Mouse (Mus musculus) layer of hippocampus, adult 2 months (tissue): ENCODE measurements around the gene Zc3h4. TPM values are rescaled to one million over a fixed set of nuclear protein-coding genes. Genes with fewer than 3 reads are reported as not detected.

Source experiments
- DNase-seq, 2 experiments: peaks; one replicate each; pipeline ENCODE4 v3.0.0; 2022; ENCODE audit warnings: low spot score in 2 of 2
- H3K27ac ChIP-seq: fragments of 200-600 bp; 2 replicates; pipeline ENCODE4 v1.8.1; 2022
- H3K4me3 ChIP-seq: fragments of 200-600 bp; 2 replicates; pipeline ENCODE4 v1.8.1; 2022; ENCODE audit warnings: mild to moderate bottlenecking
- CTCF ChIP-seq: fragments of 200-600 bp; conservative IDR thresholded peaks from 2 replicates; pipeline ENCODE4 v1.8.1; 2022; ENCODE audit warnings: antibody characterized with exemption, mild to moderate bottlenecking, moderate library complexity
- long read RNA-seq, 2 experiments: library from polyadenylated mRNA; stranded (forward); transcript quantifications; one replicate each; pipeline ENCODE4 v2.0.0; 2021; ENCODE audit warnings: borderline mapping rate in 2 of 2
- total RNA-seq, 2 experiments: library from RNA; stranded (reverse); gene quantifications; 2 replicates each; pipeline ENCODE4 v1.2.3; 2021

Gene Zc3h4
- 10 to 100 TPM; 62.4 to 64.4 TPM for total RNA-seq
- long read RNA-seq, experiment 1, partial matches to known transcripts, result 14 of 15 reads
- long read RNA-seq, experiment 1, other reads (novel, unspliced or antisense), result 1 of 15 reads
- long read RNA-seq, experiment 2, full-length matches to known transcripts, result 1 of 17 reads
- long read RNA-seq, experiment 2, partial matches to known transcripts, result 15 of 17 reads
- long read RNA-seq, experiment 2, other reads (novel, unspliced or antisense), result 1 of 17 reads

DNA sequence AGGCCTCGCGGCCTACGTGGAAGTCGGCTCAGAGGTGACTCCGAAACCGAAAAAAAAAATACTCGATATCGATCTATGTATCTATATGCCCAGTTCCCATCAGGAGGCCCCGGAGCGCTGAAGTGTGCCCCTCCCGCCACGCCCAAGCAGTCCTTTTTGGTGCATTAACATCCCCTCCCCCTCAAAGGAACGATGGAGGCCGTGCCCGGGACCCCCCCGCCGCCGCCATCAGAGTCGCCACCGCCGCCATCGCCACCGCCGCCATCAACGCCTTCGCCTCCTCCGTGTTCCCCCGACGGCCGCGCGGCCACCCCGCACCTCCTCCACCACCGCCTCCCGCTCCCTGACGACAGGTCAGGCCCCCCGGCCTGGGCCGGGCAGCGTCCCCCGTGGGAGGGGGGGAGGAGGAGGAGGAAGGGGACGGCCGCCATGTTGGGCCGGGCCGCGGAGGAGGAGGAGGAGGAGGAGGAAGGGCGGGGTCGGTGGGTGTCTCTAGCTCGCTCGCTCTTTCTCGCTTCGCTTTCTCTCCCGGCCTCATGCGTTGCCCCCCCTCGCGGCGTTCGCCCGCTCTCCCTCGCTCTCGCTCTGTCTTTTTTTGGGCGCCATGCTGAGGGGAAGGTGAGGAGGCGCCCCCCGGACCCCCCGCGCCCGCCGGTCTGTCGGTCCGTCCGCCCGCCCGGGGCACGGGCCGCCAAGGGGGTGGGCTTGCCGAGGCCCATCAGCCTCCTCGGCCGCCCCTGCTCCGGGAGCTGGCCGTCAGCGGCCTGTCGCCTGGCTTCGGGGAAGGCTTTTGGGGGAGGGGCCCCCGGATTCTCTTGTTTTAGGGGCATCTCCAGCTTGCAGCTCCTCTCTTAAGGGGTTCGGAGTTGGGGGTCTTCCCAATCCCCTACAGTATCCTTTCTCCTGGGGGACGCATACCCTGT lies at the start of gene Zc3h4:
Zc3h4 (plus strand) TSS at position 222 of the 923 bp plus-strand sequence.
- peak; percentile 83 for DNase-seq

GRCm38 (mm10) chr7:16355854-16356594 lies 44.7 kb upstream of the Zc3h4 start:
- Histone ChIP-seq H3K4me3 (no peak overlapping the region), H3K27ac (no peak overlapping the region)
- no peak for DNase-seq
- TF ChIP-seq CTCF, result no peak

More for the DNA sequence above, at the start of gene Zc3h4:
- no peak for TF ChIP-seq CTCF
- Histone ChIP-seq H3K4me3 (peak within 1 kb of the TSS; percentile 92), H3K27ac (peak within 1 kb of the TSS; percentile 100)

DNA sequence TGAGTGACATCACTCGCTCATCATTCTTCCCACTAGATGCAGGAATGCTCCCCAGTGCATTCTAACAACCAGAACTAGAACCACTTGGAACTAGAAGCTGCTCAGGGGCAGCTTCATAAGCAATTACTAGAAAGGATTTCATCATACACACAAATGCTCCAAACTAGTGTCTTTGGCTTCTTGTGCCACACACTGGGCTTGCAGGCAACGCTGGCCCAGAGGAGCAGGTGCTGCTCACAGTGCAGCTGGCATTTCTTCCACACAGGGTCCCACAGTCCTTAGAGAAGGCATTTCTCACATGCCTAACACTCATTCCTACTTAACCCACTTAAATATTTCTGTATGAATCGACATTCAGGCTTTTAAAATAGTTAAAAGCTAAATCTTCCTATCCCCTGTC lies 43.1 kb upstream of the Zc3h4 start:
- DNase-seq, result no peak
- no peak for TF ChIP-seq CTCF
- no peak overlapping the region for H3K27ac ChIP-seq
- no peak overlapping the region for H3K4me3 ChIP-seq

- peak in 1 of 2 experiments; percentile 5 for DNase-seq
- H3K27ac ChIP-seq, result 0 out of 2 replicates have a peak overlapping the region, but pooled peaks have one; percentile 40
- H3K4me3 ChIP-seq, result no peak overlapping the region
- no peak for TF ChIP-seq CTCF
These were observed 36.4 kb upstream of the Zc3h4 start for GRCm38 (mm10) chr7:16364319-16364718.

DNA sequence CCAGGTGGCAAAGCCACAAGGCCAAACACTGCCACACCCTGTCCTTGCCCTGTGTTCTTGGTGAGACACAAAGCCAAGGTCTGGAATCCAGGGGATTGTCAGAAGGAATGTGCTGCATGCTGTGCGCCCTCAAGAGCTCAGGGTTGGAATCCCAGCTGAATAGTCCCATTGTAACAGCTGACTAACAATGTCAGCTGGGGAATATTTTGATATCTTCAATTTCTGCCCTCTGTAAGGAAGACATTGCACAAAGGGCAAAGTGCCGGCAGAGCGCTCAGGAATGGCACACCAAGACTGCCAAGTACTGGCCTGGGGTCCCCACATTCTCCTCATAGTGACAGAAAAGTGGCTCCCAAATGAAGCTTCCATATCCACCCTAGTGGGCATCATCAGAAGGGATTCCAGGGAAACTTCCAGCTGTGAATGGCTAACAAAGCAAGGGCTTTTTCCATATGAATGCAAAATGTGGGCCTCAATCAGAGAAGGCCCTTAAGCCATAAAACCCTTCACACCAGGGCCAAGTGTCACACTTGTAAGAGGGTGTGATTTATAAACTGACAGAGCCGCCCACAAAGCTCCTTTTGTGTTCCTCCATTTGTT lies 35.7 kb upstream of the Zc3h4 start:
- TF ChIP-seq CTCF, result peak; percentile 59
- Histone ChIP-seq H3K27ac (peak overlapping the region; percentile 40; the same call in 1 of the 2 replicates), H3K4me3 (no peak overlapping the region)
- DNase-seq, result no peak

DNA sequence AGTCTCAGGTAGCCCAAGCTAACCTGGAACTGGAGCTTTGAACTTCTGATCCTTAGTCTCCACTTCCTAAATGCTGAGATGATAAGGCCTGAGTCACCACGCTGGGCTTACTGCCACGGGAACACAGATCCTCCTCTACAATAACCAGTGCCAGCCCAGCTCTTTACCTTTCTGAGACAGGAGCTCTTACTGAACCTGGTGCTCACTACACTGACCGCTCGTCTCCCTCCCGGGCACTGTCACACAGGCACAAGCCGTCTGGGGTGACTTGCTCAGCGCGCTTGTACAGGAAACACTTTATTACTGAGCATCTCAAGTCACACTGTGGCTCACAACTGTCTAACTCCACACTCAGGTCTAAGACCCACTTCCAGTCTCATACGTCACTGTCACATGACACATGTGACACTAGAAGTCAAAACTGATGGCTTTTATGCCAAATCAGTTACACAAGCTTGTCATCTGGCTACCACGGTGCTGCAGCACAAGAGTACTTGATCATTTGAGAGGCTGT lies 34.5 kb upstream of the Zc3h4 start:
- TF ChIP-seq CTCF, result no peak
- DNase-seq, result no peak
- no peak overlapping the region for H3K27ac ChIP-seq
- no peak overlapping the region for H3K4me3 ChIP-seq

DNA sequence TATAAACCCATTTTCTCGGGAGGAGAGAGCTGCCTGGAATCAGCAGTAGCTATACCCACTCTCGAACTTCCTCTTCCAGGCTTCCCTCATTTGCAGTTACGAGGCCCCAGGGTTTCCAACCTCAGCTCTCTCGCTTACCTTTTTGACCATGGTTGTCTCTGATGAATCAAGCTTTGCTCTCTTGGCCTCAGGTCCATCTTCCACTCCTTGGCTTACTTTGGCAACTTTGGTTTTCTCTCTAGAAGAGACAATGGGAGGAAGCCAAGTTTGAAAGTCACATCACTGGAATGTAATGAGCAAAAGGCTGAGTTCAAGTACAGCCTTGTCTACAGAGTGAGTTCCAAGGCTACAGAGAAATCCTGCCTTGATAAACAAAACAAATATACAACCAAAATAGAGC lies 34.0 kb upstream of the Zc3h4 start:
- no peak for DNase-seq
- Histone ChIP-seq H3K4me3 (no peak overlapping the region), H3K27ac (no peak overlapping the region)
- no peak for TF ChIP-seq CTCF

- H3K4me3 ChIP-seq, result no peak overlapping the region
- DNase-seq, result no peak
- no peak for TF ChIP-seq CTCF
- no peak overlapping the region for H3K27ac ChIP-seq
These were observed 31.9 kb upstream of the Zc3h4 start for GRCm38 (mm10) chr7:16368835-16369234.

DNA sequence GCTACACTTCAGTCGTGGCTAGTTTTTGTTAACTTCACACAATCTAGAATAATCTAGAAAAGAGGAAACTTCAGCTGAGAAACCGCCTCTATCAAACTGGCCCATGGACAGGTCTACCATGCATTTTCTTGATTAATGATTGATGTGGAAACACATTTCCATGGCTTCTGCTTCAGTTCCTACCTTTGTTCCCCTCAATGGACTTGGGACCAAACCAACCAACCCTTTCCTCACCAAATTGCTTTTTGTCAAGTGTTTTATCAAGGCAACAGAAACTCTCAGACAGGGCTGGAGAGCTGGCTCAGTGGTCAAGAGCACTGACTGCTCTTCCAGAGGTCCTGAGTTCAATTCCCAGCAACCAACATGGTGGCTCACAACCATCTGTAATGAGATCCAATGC lies 30.1 kb upstream of the Zc3h4 start:
- Histone ChIP-seq H3K27ac (no peak overlapping the region), H3K4me3 (no peak overlapping the region)
- no peak for TF ChIP-seq CTCF
- DNase-seq, result no peak

GRCm38 (mm10) chr7:16373719-16374118 lies 27.0 kb upstream of the Zc3h4 start:
- peak; percentile 76 for TF ChIP-seq CTCF

DNA sequence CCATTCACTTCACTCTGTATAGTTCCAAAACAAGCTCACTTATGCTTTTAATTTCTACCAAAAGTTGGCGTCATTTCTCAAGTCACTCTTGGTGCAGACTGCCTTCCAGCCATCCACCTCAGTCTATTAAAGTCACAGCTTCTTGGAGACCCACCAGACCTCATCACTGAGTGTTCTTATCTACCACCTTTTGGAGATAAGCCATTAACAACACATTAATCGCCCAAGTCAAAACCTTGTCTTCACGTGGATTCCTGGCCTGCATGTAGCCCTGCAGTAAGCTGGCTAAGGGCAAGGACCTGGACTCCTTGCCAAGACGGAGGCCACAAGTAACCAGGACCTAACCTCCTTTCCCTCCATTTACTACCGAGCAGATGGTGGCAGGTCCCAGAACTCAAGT lies 25.7 kb upstream of the Zc3h4 start:
- H3K27ac ChIP-seq, result no peak overlapping the region
- TF ChIP-seq CTCF, result no peak
- no peak overlapping the region for H3K4me3 ChIP-seq
- no peak for DNase-seq

More at GRCm38 (mm10) chr7:16373719-16374118, 27.0 kb upstream of the Zc3h4 start:
- H3K27ac ChIP-seq, result no peak overlapping the region
- no peak overlapping the region for H3K4me3 ChIP-seq
- no peak for DNase-seq

- peak; percentile 84 for TF ChIP-seq CTCF
- DNase-seq, result peak in 1 of 2 experiments; percentile 56
- no peak overlapping the region for H3K4me3 ChIP-seq
- H3K27ac ChIP-seq, result no peak overlapping the region
These were observed 24.2 kb upstream of the Zc3h4 start for GRCm38 (mm10) chr7:16376505-16376904.
